Mouse (Mus musculus) Patski (cell line): ENCODE data around the gene Slc22a27. TPM values are rescaled to one million over a fixed set of nuclear protein-coding genes. Genes with fewer than 3 reads are reported as not detected.
"Not testable (repeated sequence)": the region's sequence is repeated elsewhere in the genome, so short reads cannot be mapped to it uniquely, and the experiment has no call there.

ENCODE experiments used
- ATAC-seq: fragments of 100-300 bp; one replicate; pipeline ENCODE4 v1.8.0; 2021
- CTCF ChIA-PET: fragments of 350-600 bp; sonication (Branson Sonifier 250); formaldehyde crosslinking; loops from one replicate; lab custom pipeline; 2022; ENCODE audit warnings: inconsistent platforms; lab: Charles Lee
- POLR2A ChIA-PET: fragments of 350-600 bp; sonication (Branson Sonifier 250); formaldehyde crosslinking; loops from one replicate; lab custom pipeline; 2022; ENCODE audit warnings: antibody characterized with exemption, inconsistent platforms; lab: Charles Lee
- DNase-seq: peaks from one replicate; pipeline ENCODE4 v3.0.0-alpha.2; 2011; ENCODE audit warnings: low read depth, low spot score
- H3K27me3 ChIP-seq: fragments of 371-371 bp; one replicate; pipeline ENCODE4 v1.5.1; 2021
- CTCF ChIP-seq: fragments of 100-300 bp; IDR thresholded peaks from one replicate; pipeline ENCODE4 v1.5.1; 2021
- in situ Hi-C: fragments of 300-500 bp; cut with MboI; formaldehyde crosslinking; loops from 3 replicates; pipeline ENCODE4 v1.11.1; 2018; ENCODE audit warnings: low pct_unique_long_range_greater_than_20kb, mixed read lengths
- polyA plus RNA-seq: library from polyadenylated mRNA; unstranded; gene quantifications from one replicate; pipeline ENCODE4 v1.2.3, GENCODE M21; 2021

Slc22a27 gene
- not detected for polyA plus RNA-seq

DNA sequence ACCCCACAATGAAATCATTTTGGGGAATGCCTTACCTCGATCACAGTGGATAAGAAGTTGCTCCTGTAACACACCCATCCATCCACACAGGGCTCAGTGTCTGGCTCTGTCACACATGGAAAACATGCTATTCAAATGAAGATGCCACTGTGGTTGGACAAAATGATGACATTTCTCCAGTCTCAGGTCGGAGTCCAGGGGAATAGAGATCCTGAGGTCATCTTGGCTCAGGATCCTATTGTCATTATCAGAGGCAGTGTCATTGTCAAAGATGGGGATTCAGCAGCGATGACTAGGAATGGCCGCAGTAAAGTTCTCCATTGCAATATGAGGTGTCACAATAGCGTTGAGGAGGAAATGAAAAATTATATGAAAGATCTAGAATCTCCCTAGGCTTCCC is at the start of gene Slc22a27:
TSS of gene Slc22a27 (minus strand) at position 101 of the 400 bp plus-strand sequence.
- in situ Hi-C loops = loop anchor here (25.0 kb wide), 1 partner anchor 296 kb away; no protein-coding TSS in a partner anchor
- CTCF ChIA-PET, POLR2A ChIA-PET, H3K27me3 ChIP-seq, DNase-seq, ATAC-seq: not testable (repeated sequence)

DNA sequence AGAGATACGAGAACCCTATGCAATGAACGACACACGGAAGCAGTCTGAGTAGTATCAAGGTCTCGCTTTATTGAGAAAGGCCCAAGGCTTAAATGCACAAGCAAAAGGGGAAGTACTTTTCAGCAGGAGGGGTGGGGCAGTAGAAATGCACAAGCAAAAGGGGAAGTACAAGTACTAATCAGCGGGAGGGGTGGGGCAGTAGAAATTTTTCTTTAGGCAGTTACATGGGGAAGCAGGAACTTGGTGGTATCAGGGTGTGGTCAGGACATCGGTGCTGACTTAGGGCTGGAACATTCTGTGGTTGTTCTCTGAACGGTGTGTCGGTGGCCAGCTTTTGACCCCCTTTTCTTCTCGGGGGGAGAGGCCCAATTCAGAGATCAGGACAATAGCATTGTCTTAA is 45.8 kb upstream of the Slc22a27 start:
- in situ Hi-C loops, ATAC-seq, H3K27me3 ChIP-seq, CTCF ChIA-PET, POLR2A ChIA-PET, DNase-seq: not testable (repeated sequence)

DNA sequence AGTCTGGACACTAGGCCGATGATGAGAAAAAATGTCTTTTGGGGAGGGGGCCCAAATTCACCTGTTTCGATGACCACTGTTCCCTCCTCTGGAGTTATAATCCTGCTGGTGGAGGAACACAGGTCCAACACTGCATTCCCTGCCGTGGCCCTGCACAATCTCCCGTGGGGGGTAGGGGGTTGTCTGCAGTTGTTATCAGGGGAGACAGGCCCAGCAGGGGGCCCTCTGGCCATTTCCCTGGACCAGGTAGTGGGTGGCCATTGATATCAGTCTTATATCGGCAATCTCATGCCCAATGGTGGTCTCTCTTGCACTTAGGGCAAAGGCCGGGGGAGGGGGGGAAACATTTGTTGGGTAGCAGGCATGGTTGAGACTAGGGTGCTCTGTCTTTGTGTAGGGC is 43.3 kb upstream of the Slc22a27 start:
- CTCF ChIA-PET, ATAC-seq, POLR2A ChIA-PET, H3K27me3 ChIP-seq, in situ Hi-C loops, DNase-seq: not testable (repeated sequence)

DNA sequence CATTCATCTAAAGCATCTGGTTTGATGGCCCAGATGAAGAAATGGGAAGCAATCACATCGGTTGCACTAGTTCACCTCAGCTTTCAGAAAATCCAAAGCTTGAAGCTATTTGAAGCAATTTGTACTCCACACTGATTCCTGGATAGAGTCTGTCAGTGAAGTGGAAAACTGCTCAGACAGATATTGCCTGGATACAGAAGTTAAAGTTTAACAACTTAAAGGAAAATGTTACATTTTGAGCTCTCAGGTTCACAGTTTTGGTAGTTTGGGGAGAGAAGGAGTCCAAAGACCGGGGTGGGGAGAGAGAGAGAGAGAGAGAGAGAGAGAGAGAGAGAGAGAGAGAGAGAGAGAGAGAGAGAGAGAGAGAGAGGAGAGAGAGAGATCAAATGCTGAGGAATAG is 2.9 kb upstream of the Slc22a27 start:
- POLR2A ChIA-PET = no interaction called here
- in situ Hi-C loops = loop anchor here (25.0 kb wide), 1 partner anchor 294 kb away; no protein-coding TSS in a partner anchor
- DNase-seq (no peak), ATAC-seq (no peak)
- CTCF ChIA-PET = no interaction called here
- no peaks in the 10 kb centered on the region for H3K27me3 ChIP-seq
- TF ChIP-seq CTCF = no peak

DNA sequence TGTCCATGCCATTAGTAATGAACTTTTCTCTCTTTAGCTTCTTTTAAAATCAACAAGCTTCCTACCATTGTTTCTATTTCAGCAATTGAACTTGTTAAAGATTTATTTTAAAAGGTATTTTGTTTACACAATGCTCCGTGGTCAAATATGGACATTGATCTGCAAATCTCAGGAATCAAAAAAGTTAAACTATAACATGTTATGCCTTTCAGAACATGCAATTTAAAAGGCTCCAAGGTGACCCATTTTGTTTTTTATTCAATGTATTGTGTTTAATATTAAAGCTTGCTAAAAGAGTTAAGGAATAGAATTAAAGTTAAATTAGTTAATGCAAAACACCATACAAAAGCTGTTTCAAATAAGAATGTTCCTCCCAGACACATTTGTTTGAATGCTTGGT is 723 bp upstream of the Slc22a27 start:
- H3K27me3 ChIP-seq, ATAC-seq, CTCF ChIA-PET, POLR2A ChIA-PET, DNase-seq: not testable (repeated sequence)
- in situ Hi-C loops = loop anchor here (25.0 kb wide), 1 partner anchor 296 kb away; no protein-coding TSS in a partner anchor

DNA sequence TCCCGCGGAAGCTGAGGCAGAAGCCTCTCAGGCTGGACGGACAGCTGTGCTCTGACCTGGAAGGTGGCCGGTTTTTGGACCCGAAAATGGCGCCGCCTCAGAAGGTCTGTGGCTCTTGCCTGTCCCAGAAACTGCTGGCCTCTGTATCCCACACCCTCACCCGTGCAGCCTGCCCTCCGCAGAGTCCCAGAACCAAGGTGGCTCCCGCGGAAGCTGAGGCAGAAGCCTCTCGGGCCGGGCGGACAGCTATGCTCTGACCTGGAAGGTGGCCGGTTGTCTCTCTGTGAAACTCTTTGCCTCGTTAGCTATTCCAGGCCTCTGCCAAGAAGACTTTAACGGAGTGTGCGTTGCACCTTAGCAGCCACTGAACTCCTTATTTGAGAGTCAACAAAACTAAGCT is 26.4 kb downstream of the Slc22a27 start:
- CTCF ChIA-PET, DNase-seq, H3K27me3 ChIP-seq, POLR2A ChIA-PET, in situ Hi-C loops, ATAC-seq: not testable (repeated sequence)

DNA sequence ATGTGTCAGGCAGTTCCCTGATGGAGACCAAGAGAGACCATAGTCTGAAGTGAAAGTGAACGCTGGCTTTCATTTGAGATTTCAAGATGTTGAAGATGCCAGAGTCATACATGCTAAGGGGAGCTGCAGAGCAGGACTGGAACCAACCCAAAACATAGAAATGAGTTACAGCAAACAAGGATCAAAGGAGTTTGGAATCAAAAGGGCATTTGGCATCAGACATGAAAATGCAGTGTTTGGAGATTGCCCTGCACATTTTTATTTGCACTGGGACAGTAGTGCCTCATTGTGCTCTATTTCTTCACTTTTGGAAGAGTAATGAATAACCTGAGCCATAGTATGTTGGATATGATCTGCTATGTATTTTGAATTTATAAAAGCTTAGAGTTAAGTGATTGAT is 89.2 kb downstream of the Slc22a27 start:
- in situ Hi-C loops = no loop called here
- POLR2A ChIA-PET = no interaction called here
- H3K27me3 ChIP-seq = no peaks in the 10 kb centered on the region
- CTCF ChIA-PET = no interaction called here
- TF ChIP-seq CTCF = no peak
- ATAC-seq (no peak), DNase-seq (no peak)

DNA sequence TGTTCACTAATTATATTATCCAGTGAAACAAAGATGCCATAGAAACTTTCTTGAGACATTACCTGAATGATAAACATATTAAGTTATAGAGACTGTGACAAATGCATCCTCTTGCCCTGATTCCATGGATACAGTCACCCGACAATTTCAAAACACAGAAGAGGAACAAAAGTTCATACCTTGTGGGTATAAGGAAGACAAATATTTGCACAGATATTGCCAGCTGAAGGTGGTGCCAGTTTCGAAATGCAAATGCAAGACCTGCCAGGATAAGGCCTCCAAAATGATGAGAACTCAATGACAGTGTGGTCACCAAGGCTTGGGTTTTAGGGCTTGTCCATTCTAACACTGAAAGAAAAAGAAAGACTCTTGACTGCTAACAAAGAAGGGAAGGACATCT is 136.0 kb downstream of the Slc22a27 start:
- ATAC-seq (no peak), DNase-seq (no peak)

More for the DNA sequence above, 136.0 kb downstream of the Slc22a27 start:
- no peak for TF ChIP-seq CTCF
- CTCF ChIA-PET = no interaction called here
- in situ Hi-C loops = no loop called here
- POLR2A ChIA-PET = no interaction called here
- H3K27me3 ChIP-seq = peaks cover 10% of the 10 kb centered on the region

Other genes with a start within 250 kb of the Slc22a27 start
- not detected for gene Slc22a26, start 163.4 kb downstream of the Slc22a27 start, polyA plus RNA-seq
- gene Slc22a28, start 166.0 kb upstream of the Slc22a27 start, polyA plus RNA-seq = not detected